Mouse (Mus musculus) olfactory bulb, adult 2 months (tissue): ENCODE data around the gene Epb41l1.

Source experiments
- CTCF ChIP-seq: fragments of 200-500 bp; IDR thresholded peaks from 2 replicates; pipeline ENCODE4 v1.5.1; 2012; ENCODE audit warnings: low read depth, mild to moderate bottlenecking, low read length, moderate library complexity; ENCODE audit not compliant: insufficient read depth
- POLR2A ChIP-seq: fragments of 200-500 bp; IDR thresholded peaks from 2 replicates; pipeline ENCODE4 v1.6.1; 2012; ENCODE audit warnings: mild to moderate bottlenecking, low read depth, low read length, moderate library complexity; ENCODE audit not compliant: insufficient read depth

DNA sequence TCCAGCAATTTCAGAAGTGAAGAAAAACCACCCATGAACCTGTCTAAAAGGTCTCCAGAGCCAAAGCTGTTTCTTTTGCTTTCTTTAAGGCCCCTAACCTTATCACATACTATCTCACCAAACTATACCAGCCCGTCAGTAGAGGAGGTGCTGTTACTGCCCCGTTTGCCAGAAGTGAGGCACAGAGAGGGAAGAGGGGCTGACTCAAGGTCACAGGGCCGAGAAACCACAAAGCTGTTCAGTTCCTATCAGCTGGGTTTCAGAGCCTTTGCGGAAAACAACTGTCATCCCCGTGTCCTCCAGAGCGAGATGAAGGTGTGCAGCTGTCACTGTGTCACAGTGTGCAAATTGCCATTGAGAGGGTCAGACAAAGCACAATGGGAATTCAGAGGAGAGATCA, 21.2 kb downstream of the Epb41l1 start:
- no peak for TF ChIP-seq CTCF
- TF ChIP-seq POLR2A = no peak
